Mouse (Mus musculus) intestine, postnatal 0 days (tissue): ENCODE data around the gene Fitm1. TPM values are rescaled to one million over a fixed set of nuclear protein-coding genes. Genes with fewer than 3 reads are reported as not detected.
A peak's percentile ranks its signal among the peaks of the same experiment; 100 is the strongest.

Source experiments
- ATAC-seq: fragments of 200-750 bp; cut with Nextera tagmentation; 2 replicates; pipeline ENCODE4 v1.8.0; 2017; ENCODE audit warnings: mild to moderate bottlenecking, moderate TSS enrichment, moderate library complexity
- H3K27ac ChIP-seq: fragments of 300-500 bp; sonication (generic); 2 replicates; pipeline ENCODE4 v1.5.1; 2014; ENCODE audit warnings: mild to moderate bottlenecking, low read depth, low read length, moderate library complexity
- H3K27me3 ChIP-seq: fragments of 300-500 bp; sonication (generic); replicated peaks from 2 replicates; pipeline ENCODE4 v1.6.1; 2014; ENCODE audit warnings: low read length, mixed read lengths; ENCODE audit not compliant: control insufficient read depth, insufficient read depth
- H3K36me3 ChIP-seq: fragments of 300-500 bp; sonication (generic); 2 replicates; pipeline ENCODE4 v1.6.1; 2014; ENCODE audit warnings: mild to moderate bottlenecking, moderate library complexity; ENCODE audit not compliant: control insufficient read depth, insufficient read depth
- H3K4me1 ChIP-seq: fragments of 300-500 bp; sonication (generic); replicated peaks from 2 replicates; pipeline ENCODE4 v1.6.1; 2014; ENCODE audit warnings: antibody characterized with exemption, low read length, mixed read lengths; ENCODE audit not compliant: control insufficient read depth, insufficient read depth
- H3K4me2 ChIP-seq: fragments of 300-500 bp; sonication (generic); replicated peaks from 2 replicates; pipeline ENCODE4 v1.6.1; 2014; ENCODE audit warnings: low read depth, mild to moderate bottlenecking, moderate library complexity
- H3K4me3 ChIP-seq: fragments of 300-500 bp; sonication (generic); 2 replicates; pipeline ENCODE4 v1.5.1; 2014; ENCODE audit warnings: low read depth, low read length
- H3K9ac ChIP-seq: fragments of 300-500 bp; sonication (generic); 2 replicates; pipeline ENCODE4 v1.6.1; 2014; ENCODE audit warnings: mild to moderate bottlenecking, low read depth, low read length
- H3K9me3 ChIP-seq: fragments of 300-500 bp; sonication (generic); 2 replicates; pipeline ENCODE4 v1.6.1; 2016; ENCODE audit warnings: mixed run types; ENCODE audit not compliant: control insufficient read depth
- CTCF ChIP-seq: sonication (generic); IDR thresholded peaks from 2 replicates; pipeline ENCODE4 v1.5.1; 2016; ENCODE audit warnings: low read depth, mild to moderate bottlenecking, control low read depth, antibody characterized with exemption, moderate library complexity
- WGBS: fragments of 180-500 bp; shearing (Covaris S2); extraction: QIAGEN DNeasy Blood & Tissue Kit; methylation state at CpG from one replicate; pipeline ENCODE4 v1.1.7; 2014; 5-methylcytosine and 5-hydroxymethylcytosine counted together
- polyA plus RNA-seq: library from polyadenylated mRNA; unstranded; fragments of >200 nt; fragmentation: Nextera tagmentation; extraction: Ambion mirVana; gene quantifications from 2 replicates; pipeline ENCODE4 v1.2.1, GENCODE M21; 2015

Fitm1 gene
- polyA plus RNA-seq, 1 experiment from 2014 or later, result 0.48 TPM

- no peaks in the 10 kb centered on the region for H3K9me3 ChIP-seq
- peak overlapping the region; percentile 79 for H3K27ac ChIP-seq
- TF ChIP-seq CTCF, result peak; percentile 96
- 0 out of 2 replicates have a peak overlapping the region, but pooled peaks have one; percentile 3 for H3K4me2 ChIP-seq
- no peak overlapping the region for H3K4me3 ChIP-seq
- ATAC-seq, result no peak
- H3K36me3 ChIP-seq, result no peaks in the 10 kb centered on the region
- 16% methylated on average over 5 of the region's 5 CpGs for WGBS
- H3K27me3 ChIP-seq, result no peaks in the 10 kb centered on the region
- H3K4me1 ChIP-seq, result no peaks in the 10 kb centered on the region
- H3K9ac ChIP-seq, result no peak overlapping the region
Observed at GRCm38 (mm10) chr14:55557003-55557402, 18.4 kb upstream of the Fitm1 start.

DNA sequence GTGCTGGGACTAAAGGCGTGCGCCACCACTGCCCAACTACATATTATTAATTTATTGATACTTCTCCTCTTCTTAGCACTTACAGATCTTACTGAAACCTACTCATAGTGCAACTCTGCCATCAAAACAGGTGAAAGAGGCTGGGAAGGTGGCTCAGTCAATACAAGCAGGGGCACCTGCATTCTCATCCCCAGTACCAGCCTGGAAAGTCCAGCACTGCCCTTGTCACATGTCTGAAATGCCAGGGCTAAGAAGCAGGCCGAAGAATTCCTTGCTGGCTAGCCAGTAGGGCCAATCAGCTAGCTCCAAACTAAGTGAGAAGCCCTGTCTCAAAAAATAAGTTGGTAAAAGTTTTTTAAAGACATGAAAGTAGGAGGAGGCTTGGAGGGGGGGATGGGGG, 17.8 kb upstream of the Fitm1 start:
- H3K4me2 ChIP-seq, result 0 out of 2 replicates have a peak overlapping the region, but pooled peaks have one; percentile 3
- H3K36me3 ChIP-seq, result peaks cover 1% of the 10 kb centered on the region; the same call in 1 of the 2 replicates
- WGBS, result 79% methylated on average over 3 of the region's 3 CpGs
- no peak for TF ChIP-seq CTCF
- H3K4me1 ChIP-seq, result no peaks in the 10 kb centered on the region
- H3K27ac ChIP-seq, result peak overlapping the region; percentile 79
- H3K9me3 ChIP-seq, result no peaks in the 10 kb centered on the region
- H3K4me3 ChIP-seq, result no peak overlapping the region
- no peaks in the 10 kb centered on the region for H3K27me3 ChIP-seq
- no peak for ATAC-seq
- H3K9ac ChIP-seq, result no peak overlapping the region

DNA sequence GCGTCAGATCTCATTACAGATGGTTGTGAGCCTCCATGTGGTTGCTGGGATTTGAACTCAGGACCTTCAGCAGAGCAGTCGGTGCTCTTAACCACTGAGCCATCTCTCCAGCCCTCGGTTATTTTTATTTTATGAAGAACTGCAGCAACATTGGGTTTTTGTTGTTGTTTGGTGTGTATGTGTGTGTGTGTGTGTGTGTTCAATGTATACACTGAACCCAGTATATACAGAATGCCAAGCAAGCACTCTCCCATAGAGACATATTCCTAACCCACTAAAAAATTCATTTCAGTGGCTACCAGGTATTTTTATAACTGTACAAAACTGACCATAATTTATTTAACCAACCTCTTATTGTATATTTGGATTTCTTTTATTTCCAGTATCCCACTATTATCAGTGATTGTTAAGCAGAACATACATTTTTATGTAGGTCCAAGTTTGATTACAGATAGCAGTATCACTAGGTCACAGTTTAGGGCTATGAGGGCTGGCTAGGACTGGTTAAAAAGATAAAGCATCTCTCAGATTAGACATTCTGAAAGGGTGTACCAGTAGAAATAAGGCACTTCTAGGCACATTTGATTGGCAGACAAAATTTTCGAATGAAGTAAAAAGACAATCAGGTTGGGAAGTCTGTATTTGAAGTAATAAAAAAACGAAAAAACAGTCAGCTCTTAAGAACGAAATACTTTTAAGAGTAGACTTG, 16.5 kb upstream of the Fitm1 start:
- Histone ChIP-seq H3K27ac (peak overlapping the region; percentile 99; the same call in 1 of the 2 replicates), H3K4me1 (no peaks in the 10 kb centered on the region), H3K27me3 (no peaks in the 10 kb centered on the region), H3K9me3 (no peaks in the 10 kb centered on the region), H3K4me3 (peak overlapping the region; percentile 65; the same call in 1 of the 2 replicates), H3K4me2 (peak overlapping the region; percentile 74), H3K36me3 (peaks cover 14% of the 10 kb centered on the region; the same call in 1 of the 2 replicates), H3K9ac (no peak overlapping the region)
- ATAC-seq, result no peak
- TF ChIP-seq CTCF, result no peak
- 49% methylated on average over 6 of the region's 6 CpGs for WGBS

DNA sequence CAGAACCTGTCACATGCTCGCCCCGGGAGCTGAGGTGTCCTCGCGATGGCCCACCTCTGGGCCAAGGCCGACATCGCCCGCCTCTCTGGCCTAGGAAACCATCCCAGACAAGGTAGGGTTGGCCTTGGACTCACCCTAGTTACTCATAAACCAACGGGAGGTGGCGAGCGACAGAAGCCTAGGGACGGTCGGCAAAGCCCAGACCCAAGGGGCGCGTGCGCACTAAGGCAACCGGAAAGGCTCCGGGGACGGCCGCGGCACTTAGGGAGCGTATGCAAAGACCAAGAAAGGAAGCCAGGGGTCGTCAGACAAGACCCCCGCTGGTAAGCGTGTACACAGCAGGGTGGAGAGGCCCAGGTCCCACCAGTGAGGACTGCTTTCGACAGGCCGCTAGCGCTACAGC, 15.6 kb upstream of the Fitm1 start, which contains the start of gene Dcaf11:
TSS of gene Dcaf11 (plus strand) at position 208 of the 403 bp plus-strand sequence.
- Histone ChIP-seq H3K4me3 (peak within 1 kb of the TSS; percentile 65), H3K4me1 (no peaks in the 10 kb centered on the region), H3K27ac (peak within 1 kb of the TSS; percentile 99), H3K9ac (peak within 1 kb of the TSS; percentile 77), H3K9me3 (no peaks in the 10 kb centered on the region), H3K27me3 (no peaks in the 10 kb centered on the region), H3K4me2 (peak within 1 kb of the TSS; percentile 74), H3K36me3 (peaks cover 23% of the 10 kb centered on the region; the same call in 1 of the 2 replicates)
- peak; percentile 88 for ATAC-seq
- WGBS, result 0% methylated on average over 27 of the region's 27 CpGs
- TF ChIP-seq CTCF, result peak; percentile 54; the same call in 1 of the 2 replicates

DNA sequence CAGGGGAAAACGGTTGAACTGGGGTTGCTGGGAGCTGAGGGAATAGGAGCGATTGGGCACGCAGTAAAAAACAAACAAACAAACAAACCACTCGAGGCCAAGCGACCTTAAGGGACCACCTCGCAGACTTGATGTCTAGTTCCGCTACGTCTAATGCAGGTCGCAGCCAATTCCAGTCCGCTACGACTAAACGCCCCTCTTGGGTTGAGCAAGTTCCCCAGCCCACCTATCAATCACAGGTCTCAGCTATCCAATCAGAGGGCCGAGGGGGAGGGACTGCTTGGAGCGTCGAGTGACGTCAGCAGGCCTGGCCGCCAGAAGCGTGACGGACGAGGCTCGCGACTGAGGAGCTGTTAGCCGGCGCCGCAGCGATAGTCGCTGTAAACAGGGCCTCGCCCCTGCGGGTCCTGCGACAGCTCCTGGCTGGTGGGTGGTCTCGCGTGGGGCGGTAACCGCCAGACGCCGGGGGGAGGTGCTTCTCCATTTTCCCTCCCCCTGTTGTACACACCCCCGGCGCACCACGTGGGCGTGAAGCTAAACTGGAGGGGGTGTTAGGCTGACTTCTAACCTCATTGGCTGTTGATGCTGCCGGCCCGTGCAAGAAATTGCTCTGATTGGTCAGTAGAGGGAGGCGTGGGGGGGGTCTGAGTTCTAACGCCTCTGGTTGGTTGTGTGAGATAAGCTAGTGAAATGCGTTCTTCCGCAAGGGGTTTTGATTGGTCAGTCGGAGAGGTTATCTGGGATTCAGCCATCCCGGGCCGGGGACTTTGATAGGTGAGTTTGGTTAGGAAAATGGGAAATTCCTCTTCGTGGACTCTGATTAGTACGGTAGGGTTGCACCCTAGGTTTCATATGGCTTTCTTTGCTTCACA, 15.0 kb upstream of the Fitm1 start, which contains the start of gene A730061H03Rik:
TSS of gene A730061H03Rik (minus strand) at position 205 of the 872 bp plus-strand sequence.
- no peaks in the 10 kb centered on the region for H3K4me1 ChIP-seq
- peak; percentile 22; the same call in 1 of the 2 replicates for TF ChIP-seq CTCF
- WGBS, result under 1% methylated on average over 51 of the region's 51 CpGs
- H3K36me3 ChIP-seq, result peaks cover 30% of the 10 kb centered on the region
- H3K9me3 ChIP-seq, result no peaks in the 10 kb centered on the region
- H3K27me3 ChIP-seq, result no peaks in the 10 kb centered on the region
- peak; percentile 94 for ATAC-seq
- peak within 1 kb of the TSS; percentile 65 for H3K4me3 ChIP-seq
- peak within 1 kb of the TSS; percentile 99 for H3K27ac ChIP-seq
- H3K4me2 ChIP-seq, result peak within 1 kb of the TSS; percentile 74
- H3K9ac ChIP-seq, result peak within 1 kb of the TSS; percentile 77

DNA sequence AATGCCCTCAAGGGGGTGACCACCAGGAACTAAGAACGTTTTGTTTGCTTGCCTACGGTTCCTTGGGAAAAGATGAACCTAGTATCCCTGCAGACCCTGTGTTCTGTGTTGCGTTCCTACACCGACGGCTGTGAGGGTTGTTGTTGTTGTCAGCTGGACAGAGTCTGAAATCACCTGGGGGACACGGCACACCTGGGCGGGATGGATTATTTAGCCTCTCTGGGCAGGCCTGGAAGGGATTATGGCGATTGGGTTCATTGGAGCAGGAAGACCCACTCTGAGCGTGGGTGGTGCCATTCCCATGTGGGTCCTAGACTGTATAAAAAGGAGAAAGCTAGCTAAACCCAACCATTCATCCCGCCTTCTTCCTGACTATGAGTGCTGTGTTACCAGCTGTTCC, 13.6 kb upstream of the Fitm1 start:
- Histone ChIP-seq H3K36me3 (peaks cover 44% of the 10 kb centered on the region), H3K9me3 (no peaks in the 10 kb centered on the region), H3K4me2 (no peak overlapping the region), H3K4me3 (no peak overlapping the region), H3K9ac (no peak overlapping the region), H3K4me1 (no peaks in the 10 kb centered on the region), H3K27me3 (no peaks in the 10 kb centered on the region), H3K27ac (no peak overlapping the region)
- WGBS, result 78% methylated on average over 10 of the region's 10 CpGs
- TF ChIP-seq CTCF, result no peak
- ATAC-seq, result no peak
